Mouse (Mus musculus) lung, postnatal 4 days (tissue): ENCODE results near the gene Adam19.
"Not testable (repeated sequence)": the region's sequence is repeated elsewhere in the genome, so short reads cannot be mapped to it uniquely, and the experiment has no call there.

Experiments used
- DNase-seq, 2 experiments: peaks; one replicate each; pipeline ENCODE4 v3.0.0; 2021

Adam19 gene

GRCm38 (mm10) chr11:46143342-46143741, 87.5 kb downstream of the Adam19 start:
- no peak for DNase-seq

DNA sequence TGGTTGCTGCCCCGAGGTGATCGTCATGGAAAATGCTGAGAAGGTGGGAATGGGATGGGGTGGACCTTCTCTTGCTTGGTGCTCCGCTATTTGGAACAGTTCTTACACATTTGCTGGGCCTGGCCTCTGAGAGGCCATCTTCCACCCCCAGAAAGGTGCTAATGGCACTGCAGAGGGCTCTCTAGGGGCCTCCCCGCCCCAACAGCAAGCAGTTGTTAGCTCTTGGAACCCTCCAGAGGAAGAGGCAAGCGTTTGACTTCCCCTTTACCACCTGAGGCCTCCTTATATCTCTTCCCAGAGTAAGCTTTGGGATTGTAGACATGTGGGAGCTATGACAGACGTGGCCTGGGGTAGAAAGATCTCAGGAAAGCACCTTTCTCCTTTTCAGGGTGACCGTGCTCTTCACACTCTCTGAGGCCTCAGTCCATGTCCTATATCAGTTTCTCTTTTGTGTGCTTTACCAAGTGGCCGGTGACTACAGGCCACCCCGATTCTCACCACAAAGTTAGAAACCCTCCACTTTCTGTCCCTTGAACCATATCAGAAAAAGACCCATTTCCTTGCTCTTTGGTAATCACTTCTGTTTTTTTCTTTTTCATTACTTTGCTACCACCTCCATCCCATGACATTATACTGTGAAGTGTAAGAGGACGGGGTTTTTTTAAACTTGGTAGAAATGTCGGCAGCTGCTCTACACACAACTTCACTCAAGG, 89.5 kb downstream of the Adam19 start:
- DNase-seq, result no peak

GRCm38 (mm10) chr11:46146619-46147018, 90.8 kb downstream of the Adam19 start:
- DNase-seq, result no peak

DNA sequence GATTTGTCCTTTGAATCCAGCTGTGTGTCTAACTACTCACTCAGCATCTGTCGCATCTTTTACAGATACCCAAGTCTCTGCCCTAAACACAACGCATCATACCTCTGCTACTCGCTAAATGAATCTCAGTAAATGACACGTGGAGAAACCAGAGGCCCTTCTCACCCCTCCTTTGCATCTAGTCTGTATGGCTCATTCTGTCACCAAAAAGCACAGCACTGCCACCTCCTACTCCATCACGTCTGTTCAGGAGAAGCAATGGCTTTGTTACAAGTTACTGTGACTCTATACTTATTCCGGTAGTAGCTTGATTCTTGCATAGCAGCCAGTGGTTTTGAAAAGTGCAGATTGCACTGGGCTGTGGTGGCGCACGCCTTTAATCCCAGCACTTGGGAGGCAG, 101.2 kb downstream of the Adam19 start:
- DNase-seq, result no peak

DNA sequence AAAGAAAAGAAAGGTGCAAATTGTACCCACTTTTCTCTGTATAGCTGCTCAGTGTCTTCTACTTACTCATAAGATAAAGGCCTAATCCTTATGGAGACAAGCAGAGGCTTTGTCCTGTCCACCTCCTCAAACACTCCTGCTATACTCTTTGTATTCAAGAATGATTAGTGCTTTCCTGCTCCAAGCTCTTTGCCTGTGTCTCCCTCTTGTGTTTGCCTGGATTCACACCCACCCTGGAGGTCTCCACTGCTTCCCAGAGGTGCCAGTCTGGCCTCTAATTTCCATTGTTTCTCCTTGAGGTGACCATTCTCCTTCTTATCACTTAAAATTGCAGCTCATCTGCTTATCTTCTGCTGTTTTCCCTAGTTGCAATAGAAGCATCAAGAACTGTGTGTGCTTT, 101.7 kb downstream of the Adam19 start:
- no peak for DNase-seq

DNA sequence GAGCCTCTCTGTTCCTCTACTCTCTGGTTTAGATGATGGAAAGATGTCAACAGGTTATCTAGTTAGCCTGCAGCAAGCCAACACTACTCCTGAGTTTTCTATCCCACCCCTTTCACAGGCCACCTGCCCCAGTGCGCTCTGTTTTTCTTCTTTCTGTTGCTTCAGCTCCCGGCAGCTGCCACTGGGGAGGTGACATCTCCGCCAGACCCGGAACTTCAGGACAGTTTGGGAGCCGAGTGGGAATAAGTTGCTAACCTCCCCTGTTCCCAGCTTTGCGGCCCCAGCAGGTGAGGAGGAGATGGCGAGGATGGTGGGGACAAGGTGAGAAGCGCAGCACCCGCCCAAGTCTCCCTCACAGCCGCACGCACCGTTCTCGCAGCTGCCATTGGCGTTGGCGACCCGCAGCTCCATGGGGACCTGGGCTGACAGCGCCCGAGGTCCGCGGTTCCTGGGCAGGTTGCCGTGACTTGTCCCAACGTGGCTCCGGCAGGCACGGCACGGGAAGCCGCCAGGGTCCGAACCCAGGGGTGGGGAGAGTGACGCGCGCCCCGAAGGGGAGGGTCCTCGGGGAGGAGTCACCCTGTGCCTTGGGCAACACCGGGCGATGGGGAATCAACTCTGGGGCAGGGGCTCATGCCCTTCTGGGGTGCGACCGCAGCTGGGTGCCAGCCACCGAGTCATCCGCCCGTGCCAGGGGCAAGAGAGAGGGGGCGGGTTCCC, 110.2 kb downstream of the Adam19 start, which contains the start of gene Nipal4:
TSS of gene Nipal4 (minus strand) at position 643 of the 720 bp plus-strand sequence.
- DNase-seq, result peak; percentile 26 to 46

- DNase-seq, result no peak
These were observed 112.7 kb downstream of the Adam19 start for GRCm38 (mm10) chr11:46168506-46168905.

DNA sequence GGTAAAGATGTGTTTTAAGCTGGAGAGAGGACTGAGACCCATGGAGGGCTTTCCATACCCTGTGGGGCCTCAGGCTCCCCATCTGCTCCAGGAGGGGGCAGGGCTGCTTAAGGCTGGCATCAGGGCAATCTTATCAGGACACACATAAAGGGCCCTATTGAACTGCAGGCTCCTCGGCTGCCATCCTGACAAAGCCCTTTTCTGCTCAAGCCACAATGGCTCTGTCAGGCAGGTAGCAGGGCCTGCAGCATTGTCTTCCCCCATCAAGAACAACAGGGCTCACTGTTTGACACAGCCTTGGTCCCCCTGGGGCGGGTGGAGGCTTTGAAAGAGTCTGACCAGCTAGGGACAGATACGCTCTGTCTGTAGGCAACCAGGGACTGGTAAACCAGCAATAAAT, 114.1 kb downstream of the Adam19 start:
- DNase-seq, result no peak

DNA sequence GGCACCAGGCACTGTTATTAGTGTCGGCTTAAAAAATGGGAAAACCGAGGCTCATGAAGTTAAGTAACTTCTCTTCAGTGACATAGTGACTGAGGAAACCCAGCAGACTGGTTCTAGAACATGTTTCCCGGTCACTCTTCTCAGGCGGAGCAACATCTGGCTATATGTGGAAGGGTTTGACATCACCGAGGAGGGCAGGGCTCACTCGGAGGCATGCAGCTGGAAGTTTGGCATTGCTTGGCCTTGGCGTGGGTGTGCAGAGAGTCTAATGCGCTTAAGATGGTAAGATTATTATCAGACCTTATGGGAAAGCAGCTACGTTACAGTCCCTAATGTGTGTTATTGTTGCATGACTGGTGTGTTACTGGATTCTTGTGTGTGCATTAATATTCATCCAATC, 116.3 kb downstream of the Adam19 start:
- no peak for DNase-seq

GRCm38 (mm10) chr11:46176155-46176554, 120.4 kb downstream of the Adam19 start:
- no peak for DNase-seq

DNA sequence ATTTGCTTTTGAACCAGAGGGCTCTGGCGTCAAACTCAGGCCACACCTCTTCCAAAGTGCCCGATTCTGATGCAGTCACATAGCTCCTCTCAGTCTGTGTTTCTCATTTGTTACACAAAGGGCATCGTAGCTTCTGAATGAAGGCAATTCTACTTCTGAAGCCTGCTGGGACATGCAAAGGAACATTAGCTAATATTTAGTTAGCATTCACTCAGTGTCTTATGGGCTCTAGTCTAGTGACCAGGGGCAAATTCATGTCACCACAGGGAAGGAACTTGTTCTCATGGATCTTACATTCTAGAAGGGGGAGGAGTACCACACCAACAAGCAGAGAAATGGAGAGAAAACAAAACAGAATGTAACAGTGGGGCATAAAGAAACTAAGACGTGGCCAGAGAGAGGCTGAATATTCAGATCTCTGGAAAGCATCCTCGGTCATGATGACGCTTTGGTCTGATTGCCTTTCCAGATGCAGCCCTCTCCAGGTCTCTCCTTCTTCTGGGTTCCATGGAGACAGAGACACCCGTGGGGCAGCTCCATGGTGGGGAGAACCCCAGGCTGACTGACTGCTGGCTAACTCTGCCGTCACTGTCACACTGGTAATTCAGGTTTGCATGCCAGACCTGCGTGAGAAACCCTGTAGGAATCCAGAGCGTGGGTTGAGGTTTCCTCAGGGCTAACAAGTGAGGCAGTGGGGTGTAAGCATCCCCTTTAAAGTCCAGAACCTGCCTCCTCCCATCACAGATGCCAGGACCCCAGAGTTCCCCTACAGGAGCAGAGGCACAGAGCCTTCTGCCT, 121.7 kb downstream of the Adam19 start:
- no peak for DNase-seq

DNA sequence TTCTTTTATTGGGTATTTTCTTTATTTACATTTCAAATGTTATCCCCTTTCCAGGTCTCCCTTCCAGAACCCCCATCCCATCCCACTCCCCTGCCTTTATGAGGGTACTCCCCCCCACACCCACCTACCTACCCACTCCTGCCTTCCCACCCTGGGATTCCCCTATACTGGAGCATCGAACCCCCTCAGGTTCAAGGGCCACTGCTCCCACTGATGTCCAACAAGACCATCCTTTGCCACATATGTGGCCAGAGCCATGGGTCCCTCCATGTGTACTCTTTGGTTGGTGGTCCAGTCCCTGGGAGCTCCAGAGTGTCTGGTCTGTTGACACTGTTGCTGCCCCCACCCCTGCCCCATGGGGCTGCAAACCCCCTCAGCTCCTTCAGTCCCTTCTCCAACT, 126.2 kb downstream of the Adam19 start:
- DNase-seq, result not testable (repeated sequence)

DNA sequence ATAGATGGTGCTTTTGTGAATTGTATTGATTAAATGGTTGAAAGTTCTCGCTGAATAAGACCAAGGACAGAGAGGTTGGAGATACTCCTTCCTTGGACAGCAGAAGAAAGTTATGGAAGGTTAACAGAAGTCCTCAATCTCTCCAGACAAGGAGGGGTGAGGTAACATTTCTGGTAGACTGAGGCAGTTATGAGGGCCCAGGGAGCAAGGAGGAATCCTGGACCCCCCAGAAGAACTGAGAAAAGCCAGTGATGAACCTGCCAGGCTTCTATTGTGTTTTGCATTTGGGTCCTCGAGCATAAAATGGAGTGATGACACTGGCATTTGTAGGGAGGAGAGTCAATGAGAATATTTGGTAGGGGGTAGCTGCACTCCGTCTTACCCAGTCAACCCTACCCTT, 129.2 kb downstream of the Adam19 start:
- no peak for DNase-seq

- no peak for DNase-seq
These were observed 129.7 kb downstream of the Adam19 start for GRCm38 (mm10) chr11:46185486-46185885.

DNA sequence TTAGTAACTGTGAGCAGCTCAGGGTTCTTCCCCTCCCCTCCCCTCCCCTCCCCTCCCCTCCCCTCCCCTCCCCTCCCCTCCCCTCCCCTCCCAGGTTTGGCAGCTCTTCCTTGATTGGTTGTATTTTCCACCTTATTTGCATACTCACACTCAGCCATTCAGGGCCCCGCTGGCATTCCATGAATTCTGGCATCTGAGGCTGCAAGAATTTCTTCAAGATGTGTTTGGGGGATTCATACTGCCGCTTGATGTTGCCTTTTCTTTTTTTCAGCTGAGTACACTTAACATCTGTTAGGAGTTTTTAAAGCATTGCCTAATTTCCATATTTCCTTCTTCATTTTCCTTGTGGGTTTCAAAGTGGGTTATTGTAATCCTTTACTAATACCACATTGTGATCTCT, 132.5 kb downstream of the Adam19 start:
- no peak for DNase-seq

- DNase-seq, result no peak
These were observed 138.4 kb downstream of the Adam19 start for GRCm38 (mm10) chr11:46194175-46194574.
